Mouse (Mus musculus) 416B (cell line): ENCODE measurements at regions not wholly inside any gene's neighbourhood (a gene's known extent, or its start where the extent isn't known, plus 50 kb on each side); places are given as distances from the start of the nearest gene placed in this dataset.

Experiments
- DNase-seq: peaks from one replicate; pipeline ENCODE4 v3.0.0; 2011; ENCODE audit warnings: low read depth

DNA sequence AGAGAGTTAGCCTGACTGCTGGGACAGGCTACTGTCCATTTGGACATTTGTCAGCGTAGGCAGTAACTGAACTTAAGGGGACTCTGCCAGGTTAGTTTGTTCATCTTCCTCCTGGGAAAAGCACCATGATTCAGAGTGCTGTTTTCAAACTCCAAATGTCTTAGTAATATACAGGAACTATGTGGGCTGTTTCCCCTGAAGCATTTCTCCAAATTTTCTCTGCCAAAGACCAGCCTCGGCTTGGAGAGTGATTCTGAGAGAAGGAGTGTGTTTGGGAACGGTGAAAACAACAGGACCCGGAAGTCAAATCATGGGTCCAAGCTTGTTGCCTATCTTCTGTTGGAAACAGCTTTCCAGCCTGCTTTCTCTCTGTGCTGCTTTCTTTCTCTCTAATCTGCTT lies 52.1 kb downstream of the Rprm start:
- no peak for DNase-seq

DNA sequence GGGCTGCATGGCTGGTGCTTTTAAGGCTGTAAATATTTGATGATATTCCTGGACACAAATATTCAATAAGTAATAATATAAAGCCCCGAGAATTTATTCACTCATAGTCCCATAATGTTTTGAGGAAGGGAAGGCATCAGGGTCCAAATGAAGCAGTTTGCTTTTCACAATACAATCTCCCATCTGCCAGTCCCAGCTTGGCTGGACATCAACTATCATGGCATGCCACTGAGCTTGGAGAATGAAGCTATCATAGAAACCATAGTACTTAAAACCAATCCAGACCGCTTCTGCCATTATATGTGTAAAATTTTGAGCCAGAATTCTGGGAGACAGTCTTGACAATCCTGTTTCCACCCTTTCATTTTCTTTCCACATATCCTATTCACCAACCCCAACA lies 56.5 kb downstream of the Rprm start:
- no peak for DNase-seq

DNA sequence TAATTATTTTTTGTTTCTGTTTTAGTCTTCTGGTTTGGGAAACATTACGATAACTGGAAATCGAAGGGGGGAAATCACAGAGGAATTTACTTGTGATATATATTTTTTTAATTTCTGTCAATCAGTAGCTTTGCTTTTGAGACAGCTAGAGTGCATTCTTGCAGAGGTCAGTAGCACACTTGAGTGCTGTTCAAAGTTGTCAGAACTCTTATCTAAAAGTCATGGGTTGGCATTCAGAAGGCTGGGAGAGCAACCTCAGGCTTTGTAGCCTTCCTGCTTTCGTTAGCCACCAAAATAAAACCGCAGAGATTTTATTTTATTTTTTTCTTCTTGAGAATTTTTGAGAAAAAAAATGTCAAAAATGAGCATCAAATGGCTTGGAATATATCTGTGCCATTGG lies 62.6 kb downstream of the Rprm start:
- DNase-seq: no peak

DNA sequence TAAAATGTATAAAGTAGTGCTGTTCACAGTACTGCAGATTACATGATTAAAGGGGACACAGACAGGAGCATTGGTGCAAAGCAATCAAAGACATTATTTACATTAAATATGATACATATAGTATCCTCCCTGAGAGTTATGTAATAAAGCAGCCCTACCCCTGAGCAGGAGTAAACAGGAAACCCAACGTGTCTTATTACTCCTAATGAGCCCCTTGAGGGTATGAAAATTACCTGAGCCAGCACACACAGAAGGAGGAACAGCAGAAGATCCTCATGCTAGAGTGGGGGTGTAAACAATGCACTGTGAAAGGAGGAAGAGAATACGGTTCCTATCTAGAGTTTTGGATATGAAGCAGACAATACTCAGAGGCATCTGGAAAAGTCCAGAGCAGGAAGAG lies 95.2 kb downstream of the Rprm start:
- DNase-seq: no peak

DNA sequence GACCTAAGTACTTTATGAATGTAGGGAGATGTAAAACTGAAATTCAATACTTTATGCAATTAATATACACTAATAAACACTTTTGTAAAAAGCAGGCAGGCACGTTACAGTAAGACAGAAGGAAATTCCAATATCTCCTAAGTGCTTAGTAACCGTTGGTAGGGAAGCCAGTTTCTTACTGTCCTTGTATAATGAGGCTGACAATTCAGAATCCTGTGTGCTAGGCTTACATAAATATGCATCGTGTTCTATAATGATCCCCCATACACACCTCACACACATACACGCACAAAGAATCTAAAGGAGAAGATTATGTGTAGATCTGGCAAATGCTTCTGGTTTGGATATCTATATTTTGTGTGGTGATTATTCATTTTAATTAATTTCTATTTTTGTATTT lies 109.6 kb downstream of the Rprm start:
- DNase-seq: no peak

DNA sequence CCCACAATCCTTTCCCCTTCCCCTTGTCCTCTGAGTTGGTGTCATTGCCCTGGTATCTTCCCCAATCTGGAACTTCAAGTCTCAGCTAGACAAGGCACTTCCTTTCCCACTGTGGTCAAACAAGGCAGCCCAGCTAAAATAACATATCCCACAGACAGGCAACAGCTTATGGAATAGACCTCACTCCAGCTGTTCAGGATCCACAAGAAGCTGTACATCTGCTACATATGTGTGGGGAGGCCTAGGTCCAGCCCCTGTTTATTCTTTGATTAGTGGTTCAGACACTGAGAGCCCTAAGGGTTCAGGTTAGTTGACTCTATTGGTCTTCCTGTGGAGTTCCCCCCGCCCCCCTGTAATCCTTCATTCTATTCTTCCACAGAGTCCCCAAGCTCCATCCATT lies 124.9 kb downstream of the Rprm start:
- peak; percentile 13 for DNase-seq

DNA sequence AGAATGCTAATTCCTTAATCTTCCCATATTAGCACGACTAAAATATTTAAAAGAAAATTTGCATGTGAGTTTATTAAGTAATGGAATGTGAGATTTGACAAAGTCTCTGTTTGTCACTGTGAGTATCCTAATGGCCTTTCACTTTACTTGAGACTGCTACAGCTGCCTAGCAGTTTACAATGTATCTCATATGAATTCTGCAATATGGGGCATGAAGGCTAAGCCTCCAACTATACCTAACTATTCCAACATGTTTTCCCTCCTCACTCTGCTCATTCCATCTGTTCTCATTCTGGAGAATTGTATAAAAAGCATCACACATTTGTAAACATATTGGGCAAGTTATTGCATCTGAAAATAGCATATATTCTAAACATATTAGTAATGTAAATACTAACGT lies 137.1 kb downstream of the Rprm start:
- no peak for DNase-seq

DNA sequence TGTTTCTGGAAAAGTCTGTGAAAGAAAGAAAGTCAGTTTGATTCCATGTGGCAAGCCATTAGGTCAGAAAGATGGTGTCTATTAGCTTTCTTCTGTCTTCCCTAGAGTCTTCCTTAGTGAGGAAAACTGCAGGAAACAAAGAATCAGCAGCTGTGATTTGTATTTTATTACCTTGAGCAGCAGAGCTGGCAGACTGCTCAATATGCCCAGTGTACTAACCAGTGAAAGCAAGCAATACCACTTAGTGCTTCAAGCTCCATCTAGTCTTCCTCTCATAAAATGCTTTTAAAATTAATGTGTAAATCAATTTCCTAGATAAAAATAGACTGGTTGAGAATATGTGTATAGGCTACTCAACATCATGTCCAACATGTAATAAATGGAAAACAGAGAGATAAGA lies 137.8 kb downstream of the Rprm start:
- DNase-seq: no peak

DNA sequence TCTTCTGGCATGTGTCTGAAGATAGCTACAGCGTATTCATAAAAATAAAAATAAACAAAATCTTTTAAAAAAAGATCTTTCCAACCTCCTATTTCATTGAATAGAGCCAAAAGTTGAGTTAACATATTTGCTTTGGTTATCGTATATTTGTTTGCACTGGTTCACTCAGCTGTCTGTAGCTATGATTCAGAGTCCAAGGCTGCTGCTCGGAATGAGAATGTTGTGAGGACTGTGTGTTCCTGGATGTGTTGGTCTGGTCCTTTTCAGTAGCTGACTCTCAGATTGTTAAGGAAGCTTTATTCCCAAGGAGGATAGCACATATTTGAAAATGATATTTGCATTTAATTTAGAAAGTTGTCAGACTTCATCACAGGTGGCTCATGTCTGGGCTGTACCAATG lies 173.5 kb downstream of the Rprm start:
- no peak for DNase-seq
